Mouse (Mus musculus) intestine, embryonic 15.5 days (tissue): Measurements from ENCODE around the gene Sigmar1. TPM values are rescaled to one million over a fixed set of nuclear protein-coding genes. Genes with fewer than 3 reads are reported as not detected.
"Not testable (repeated sequence)": the region's sequence is repeated elsewhere in the genome, so short reads cannot be mapped to it uniquely, and the experiment has no call there.

Experiments
- ATAC-seq: fragments of 200-750 bp; cut with Nextera tagmentation; 2 replicates; pipeline ENCODE4 v1.8.0; 2017; ENCODE audit warnings: moderate TSS enrichment, moderate library complexity
- H3K27ac ChIP-seq: fragments of 300-500 bp; sonication (generic); 2 replicates; pipeline ENCODE4 v1.5.1; 2015; ENCODE audit warnings: mild to moderate bottlenecking, inconsistent platforms
- H3K27me3 ChIP-seq: fragments of 300-500 bp; sonication (generic); replicated peaks from 2 replicates; pipeline ENCODE4 v1.6.1; 2015; ENCODE audit warnings: inconsistent platforms
- H3K36me3 ChIP-seq: fragments of 300-500 bp; sonication (generic); 2 replicates; pipeline ENCODE4 v1.6.1; 2015; ENCODE audit warnings: inconsistent platforms
- H3K4me1 ChIP-seq: fragments of 300-500 bp; sonication (generic); replicated peaks from 2 replicates; pipeline ENCODE4 v1.6.1; 2015; ENCODE audit warnings: inconsistent platforms
- H3K4me2 ChIP-seq: fragments of 300-500 bp; sonication (generic); replicated peaks from 2 replicates; pipeline ENCODE4 v1.6.1; 2015; ENCODE audit warnings: mild to moderate bottlenecking, inconsistent platforms
- H3K4me3 ChIP-seq: fragments of 300-500 bp; sonication (generic); replicated peaks from 2 replicates; pipeline ENCODE4 v1.5.1; 2015; ENCODE audit warnings: inconsistent platforms
- H3K9ac ChIP-seq: fragments of 300-500 bp; sonication (generic); 2 replicates; pipeline ENCODE4 v1.6.1; 2015; ENCODE audit warnings: inconsistent platforms
- H3K9me3 ChIP-seq: fragments of 300-500 bp; sonication (generic); 2 replicates; pipeline ENCODE4 v1.6.1; 2016; ENCODE audit warnings: inconsistent platforms
- WGBS: fragments of 180-500 bp; shearing (Covaris S2); methylation state at CpG from one replicate; pipeline ENCODE4 v1.1.7; 2015; 5-methylcytosine and 5-hydroxymethylcytosine counted together
- polyA plus RNA-seq: library from polyadenylated mRNA; unstranded; fragments of >200 nt; fragmentation: Nextera tagmentation; extraction: Ambion mirVana; gene quantifications from 2 replicates; pipeline ENCODE4 v1.2.1, GENCODE M21; 2015

The Sigmar1 gene
- polyA plus RNA-seq, 1 experiment from 2014 or later: 94.7 TPM

GRCm38 (mm10) chr4:41762688-41763114 lies 6.7 kb upstream of the Sigmar1 start:
- H3K4me3 ChIP-seq: peak overlapping the region; percentile 47
- not testable (repeated sequence) for H3K27me3 ChIP-seq, H3K9me3 ChIP-seq, ATAC-seq, H3K36me3 ChIP-seq
- peak overlapping the region; percentile 37 for H3K9ac ChIP-seq
- WGBS: 32% methylated on average over 8 of the region's 8 CpGs
- H3K27ac ChIP-seq: peak overlapping the region; percentile 92
- H3K4me1 ChIP-seq: peaks cover 33% of the 10 kb centered on the region
- H3K4me2 ChIP-seq: peak overlapping the region; percentile 74

DNA sequence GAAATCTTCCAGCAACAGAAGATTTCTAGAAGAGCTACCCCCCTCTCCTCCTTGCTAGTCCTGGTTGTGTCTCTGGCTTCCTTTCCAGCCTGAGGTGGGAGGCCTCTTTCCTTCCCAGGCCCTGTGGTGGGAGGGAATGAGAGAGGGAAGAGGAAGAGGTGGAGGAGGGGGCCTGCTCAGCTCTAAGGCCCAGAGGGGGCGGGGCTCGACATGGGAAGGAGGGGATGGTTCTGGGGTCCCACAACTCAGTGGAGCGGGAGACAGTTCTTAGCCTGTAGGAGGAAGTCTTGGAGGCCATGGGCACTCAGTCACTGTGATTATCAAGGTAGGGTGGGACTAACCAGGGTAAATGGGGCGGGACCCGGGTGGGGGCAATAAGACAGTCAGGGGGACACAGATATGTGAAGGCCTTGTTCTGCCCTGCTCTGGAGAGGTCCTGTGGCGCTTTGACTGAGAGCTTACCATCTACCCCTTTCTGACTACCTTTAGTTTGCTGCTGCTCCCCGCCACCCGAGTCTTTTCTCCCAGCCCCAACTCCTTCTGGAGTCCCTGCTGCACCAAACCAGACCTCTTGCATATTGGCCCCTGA lies 6.2 kb upstream of the Sigmar1 start:
- H3K9ac ChIP-seq: peak overlapping the region; percentile 37
- peak overlapping the region; percentile 47 for H3K4me3 ChIP-seq
- H3K36me3 ChIP-seq: 0 out of 2 replicates have a peak, but pooled peaks cover under 1% of the 10 kb centered on the region
- peak overlapping the region; percentile 92 for H3K27ac ChIP-seq
- H3K4me2 ChIP-seq: peak overlapping the region; percentile 74
- peaks cover 33% of the 10 kb centered on the region for H3K4me1 ChIP-seq
- peak; percentile 14; the same call in 1 of the 2 replicates for ATAC-seq
- H3K9me3 ChIP-seq: no peaks in the 10 kb centered on the region
- 32% methylated on average over 8 of the region's 8 CpGs for WGBS
- H3K27me3 ChIP-seq: no peaks in the 10 kb centered on the region

- Histone ChIP-seq H3K9me3 (no peaks in the 10 kb centered on the region), H3K27ac (peak overlapping the region; percentile 92), H3K4me2 (peak overlapping the region; percentile 74), H3K36me3 (0 out of 2 replicates have a peak, but pooled peaks cover 5% of the 10 kb centered on the region), H3K4me1 (peaks cover 33% of the 10 kb centered on the region), H3K27me3 (no peaks in the 10 kb centered on the region), H3K9ac (peak overlapping the region; percentile 48; the same call in 1 of the 2 replicates), H3K4me3 (peak overlapping the region; percentile 47)
- no peak for ATAC-seq
Measured at GRCm38 (mm10) chr4:41761680-41762079, 5.7 kb upstream of the Sigmar1 start.

DNA sequence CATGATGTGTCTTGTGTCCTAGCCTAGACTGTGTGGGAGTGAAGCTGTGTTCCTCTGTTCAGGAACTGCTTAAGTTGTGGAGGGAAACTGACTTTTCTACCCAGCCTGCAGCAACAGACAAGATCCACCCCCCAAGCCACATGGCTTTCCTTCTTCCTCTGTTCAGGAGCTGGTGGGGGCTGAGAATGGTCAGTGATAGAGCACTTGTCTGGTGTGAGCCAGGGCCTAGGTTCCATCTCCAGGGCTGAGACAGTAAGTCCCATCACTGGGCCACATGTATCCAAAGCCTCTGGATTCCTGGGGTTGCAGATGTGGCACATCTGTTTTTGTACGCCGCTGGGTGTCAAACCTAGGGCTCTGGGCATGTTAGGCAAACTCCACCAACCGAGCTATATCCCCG lies 5.0 kb upstream of the Sigmar1 start:
- peaks cover 39% of the 10 kb centered on the region for H3K4me1 ChIP-seq
- H3K9ac ChIP-seq: peak overlapping the region; percentile 48
- WGBS: 69% methylated on average over 4 of the region's 4 CpGs
- H3K27me3 ChIP-seq: no peaks in the 10 kb centered on the region
- H3K9me3 ChIP-seq: no peaks in the 10 kb centered on the region
- H3K36me3 ChIP-seq: 0 out of 2 replicates have a peak, but pooled peaks cover 5% of the 10 kb centered on the region
- peak overlapping the region; percentile 47 for H3K4me3 ChIP-seq
- peak overlapping the region; percentile 92 for H3K27ac ChIP-seq
- peak overlapping the region; percentile 74 for H3K4me2 ChIP-seq
- ATAC-seq: peak; percentile 5; the same call in 1 of the 2 replicates

DNA sequence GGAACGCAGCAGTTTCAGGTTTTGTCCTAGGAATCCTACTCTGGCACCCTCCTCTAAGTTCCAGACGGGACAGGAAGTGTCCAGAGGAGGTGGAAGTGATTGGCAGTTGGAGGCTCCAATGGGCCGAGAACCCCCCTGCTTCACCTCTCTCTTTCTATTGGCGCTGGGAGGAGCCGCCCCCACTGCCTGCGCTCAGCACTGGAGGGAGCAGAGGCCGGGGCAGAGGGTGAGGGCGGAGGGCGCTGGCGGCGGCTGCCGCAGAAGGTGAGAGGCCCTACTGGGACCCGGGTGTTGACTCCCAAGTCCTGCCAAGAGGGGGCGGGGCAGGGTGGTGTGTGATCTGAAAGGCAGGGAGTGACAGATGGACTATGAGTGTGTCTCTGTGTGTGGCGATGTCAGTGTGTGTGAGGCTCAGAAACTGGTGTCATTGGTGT lies 4.3 kb upstream of the Sigmar1 start:
- 2% methylated on average over 15 of the region's 15 CpGs for WGBS
- Histone ChIP-seq H3K36me3 (0 out of 2 replicates have a peak, but pooled peaks cover 5% of the 10 kb centered on the region), H3K9me3 (no peaks in the 10 kb centered on the region), H3K27ac (peak overlapping the region; percentile 92), H3K4me1 (peaks cover 39% of the 10 kb centered on the region), H3K4me3 (peak overlapping the region; percentile 47), H3K27me3 (no peaks in the 10 kb centered on the region), H3K9ac (peak overlapping the region; percentile 48), H3K4me2 (peak overlapping the region; percentile 74)
- ATAC-seq: peak; percentile 93

DNA sequence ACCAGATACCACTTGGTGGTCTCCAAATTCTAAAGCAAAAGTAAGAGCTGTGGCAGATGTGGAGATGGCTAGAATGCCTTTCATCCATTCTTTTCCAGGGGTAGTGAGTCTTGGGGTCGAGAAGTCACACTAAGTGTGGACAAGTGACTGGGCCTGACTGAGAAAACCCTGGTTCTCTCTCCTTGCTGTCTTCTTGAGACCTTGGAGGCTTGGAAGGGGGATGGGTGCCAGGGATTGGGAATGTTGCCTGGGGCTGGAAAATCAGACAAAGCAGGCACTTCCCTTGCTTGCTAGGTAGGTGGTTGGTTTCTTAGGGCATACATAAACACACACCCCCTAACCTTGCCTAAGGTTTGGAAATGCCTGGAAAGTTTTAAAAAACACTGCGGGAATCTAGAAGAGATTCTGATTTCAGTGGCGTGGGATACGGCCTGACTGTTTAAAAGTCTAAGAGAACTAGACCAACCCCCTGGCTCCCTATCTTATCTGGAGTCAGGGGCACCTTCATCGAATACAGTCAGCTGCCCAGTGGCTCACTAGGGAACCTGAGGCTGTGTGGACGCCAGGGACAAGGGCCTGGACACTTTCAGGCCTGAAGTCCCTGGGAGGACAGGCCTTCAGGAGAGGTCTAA lies 3.8 kb upstream of the Sigmar1 start:
- 28% methylated on average over 6 of the region's 6 CpGs for WGBS
- Histone ChIP-seq H3K9ac (peak overlapping the region; percentile 48), H3K27me3 (no peaks in the 10 kb centered on the region), H3K36me3 (0 out of 2 replicates have a peak, but pooled peaks cover 5% of the 10 kb centered on the region), H3K4me2 (peak overlapping the region; percentile 74), H3K27ac (peak overlapping the region; percentile 92), H3K4me1 (peaks cover 40% of the 10 kb centered on the region), H3K9me3 (no peaks in the 10 kb centered on the region), H3K4me3 (peak overlapping the region; percentile 47)
- peak; percentile 33 for ATAC-seq

GRCm38 (mm10) chr4:41759206-41759605 lies 3.2 kb upstream of the Sigmar1 start:
- no peak for ATAC-seq
- H3K27me3 ChIP-seq: no peaks in the 10 kb centered on the region
- H3K4me2 ChIP-seq: no peak overlapping the region
- no peak overlapping the region for H3K4me3 ChIP-seq
- H3K36me3 ChIP-seq: 0 out of 2 replicates have a peak, but pooled peaks cover 5% of the 10 kb centered on the region
- H3K9me3 ChIP-seq: no peaks in the 10 kb centered on the region
- no peak overlapping the region for H3K9ac ChIP-seq
- H3K4me1 ChIP-seq: peaks cover 43% of the 10 kb centered on the region
- WGBS: 83% methylated on average over 9 of the region's 9 CpGs
- peak overlapping the region; percentile 92 for H3K27ac ChIP-seq

DNA sequence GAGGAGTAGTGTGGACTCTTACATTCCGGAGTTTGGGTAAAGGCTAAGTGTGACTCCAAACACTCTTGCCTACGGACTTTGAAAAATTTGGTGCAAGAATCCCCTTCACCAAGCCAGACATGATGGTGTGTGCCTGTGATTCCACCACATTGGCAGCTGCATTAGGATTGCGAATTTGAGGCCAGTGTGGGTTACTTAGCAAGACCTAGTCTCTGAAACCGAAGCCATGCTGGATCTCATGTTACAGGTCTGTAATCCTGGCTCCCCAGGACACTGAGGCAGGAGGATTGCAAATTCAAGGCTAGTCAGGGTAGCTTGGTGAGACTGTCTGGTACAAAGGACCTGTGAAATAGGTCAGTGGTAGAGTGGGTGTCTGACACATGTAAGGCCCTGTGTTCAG lies 2.7 kb upstream of the Sigmar1 start:
- Histone ChIP-seq H3K36me3 (0 out of 2 replicates have a peak, but pooled peaks cover 5% of the 10 kb centered on the region), H3K4me1 (peaks cover 43% of the 10 kb centered on the region), H3K4me2 (no peak overlapping the region), H3K9ac (no peak overlapping the region), H3K27me3 (no peaks in the 10 kb centered on the region), H3K4me3 (no peak overlapping the region), H3K9me3 (no peaks in the 10 kb centered on the region), H3K27ac (peak overlapping the region; percentile 92; the same call in 1 of the 2 replicates)
- WGBS: 94% methylated on average over 4 of the region's 4 CpGs
- ATAC-seq: no peak

- 74% methylated on average over 11 of the region's 11 CpGs for WGBS
Measured at GRCm38 (mm10) chr4:41758021-41758420, 2.1 kb upstream of the Sigmar1 start.

GRCm38 (mm10) chr4:41757321-41757720 lies 1.4 kb upstream of the Sigmar1 start:
- Histone ChIP-seq H3K9ac (no peak overlapping the region), H3K27me3 (no peaks in the 10 kb centered on the region), H3K4me1 (peaks cover 37% of the 10 kb centered on the region), H3K36me3 (0 out of 2 replicates have a peak, but pooled peaks cover 5% of the 10 kb centered on the region), H3K9me3 (no peaks in the 10 kb centered on the region), H3K4me3 (no peak overlapping the region), H3K4me2 (no peak overlapping the region), H3K27ac (no peak overlapping the region)
- no peak for ATAC-seq
- WGBS: 94% methylated on average over 13 of the region's 13 CpGs

More at GRCm38 (mm10) chr4:41758021-41758420, 2.1 kb upstream of the Sigmar1 start:
- Histone ChIP-seq H3K27me3 (no peaks in the 10 kb centered on the region), H3K27ac (0 out of 2 replicates have a peak overlapping the region, but pooled peaks have one; percentile 92), H3K4me3 (no peak overlapping the region), H3K9ac (no peak overlapping the region), H3K9me3 (no peaks in the 10 kb centered on the region), H3K4me2 (no peak overlapping the region), H3K4me1 (peaks cover 43% of the 10 kb centered on the region), H3K36me3 (0 out of 2 replicates have a peak, but pooled peaks cover 5% of the 10 kb centered on the region)
- no peak for ATAC-seq

DNA sequence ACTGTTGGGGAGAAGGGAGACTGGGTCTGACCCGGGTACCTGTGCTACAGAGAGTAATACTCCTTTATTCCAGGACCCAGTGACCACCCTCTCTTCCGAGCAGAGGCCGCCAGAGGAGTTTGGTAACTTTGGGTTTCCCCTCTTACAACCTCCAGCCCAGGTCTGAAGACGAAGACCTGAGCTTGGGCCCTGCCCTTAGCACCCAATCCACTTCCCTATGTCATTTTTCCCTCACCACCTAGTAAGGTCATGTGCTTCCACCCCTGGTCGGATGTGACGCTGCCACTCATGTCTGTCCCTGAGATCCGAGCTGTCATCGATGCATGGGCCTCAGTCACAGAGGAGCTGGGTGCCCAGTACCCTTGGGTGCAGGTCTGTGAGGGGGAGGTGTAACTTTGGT lies 483 bp upstream of the Sigmar1 start:
- Histone ChIP-seq H3K9ac (peak overlapping the region; percentile 75), H3K4me2 (peak overlapping the region; percentile 88), H3K36me3 (0 out of 2 replicates have a peak, but pooled peaks cover 5% of the 10 kb centered on the region), H3K9me3 (no peaks in the 10 kb centered on the region), H3K27ac (no peak overlapping the region), H3K27me3 (no peaks in the 10 kb centered on the region), H3K4me3 (peak overlapping the region; percentile 60), H3K4me1 (peaks cover 29% of the 10 kb centered on the region)
- no peak for ATAC-seq
- WGBS: 73% methylated on average over 8 of the region's 8 CpGs

DNA sequence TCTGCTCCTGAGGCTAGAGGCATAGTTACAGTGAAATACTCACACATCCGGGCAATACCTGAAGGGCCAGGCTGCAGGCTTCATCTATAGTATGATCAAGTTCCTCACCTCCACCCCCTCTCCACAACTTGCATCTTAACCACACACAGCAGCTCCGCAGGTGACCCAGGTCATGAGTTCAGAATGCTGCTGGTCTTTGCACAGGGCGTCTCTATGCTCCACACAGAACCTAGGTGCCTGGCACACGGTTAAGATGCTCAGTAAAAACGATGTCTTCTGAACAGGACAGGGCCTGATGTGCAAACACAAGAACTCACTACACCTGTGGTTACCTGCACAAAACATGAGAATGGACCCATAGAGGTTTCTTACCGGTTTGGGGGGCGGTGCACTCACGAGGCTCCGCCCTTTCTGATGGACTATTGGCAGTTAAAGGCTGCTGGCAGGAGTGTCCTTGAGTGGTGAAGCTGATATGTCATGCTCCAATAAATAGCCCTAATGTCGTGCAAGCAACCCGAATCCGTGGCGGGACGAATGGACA lies 1.1 kb downstream of the Sigmar1 start, which contains the start of gene Galt:
Gene Galt (plus strand): TSS at position 432 of the 541 bp plus-strand sequence.
- Histone ChIP-seq H3K27me3 (no peaks in the 10 kb centered on the region), H3K4me3 (peak within 1 kb of the TSS; percentile 60), H3K36me3 (0 out of 2 replicates have a peak, but pooled peaks cover 5% of the 10 kb centered on the region), H3K27ac (peak within 1 kb of the TSS; percentile 84), H3K9ac (peak within 1 kb of the TSS; percentile 75), H3K4me2 (peak within 1 kb of the TSS; percentile 88), H3K4me1 (peaks cover 19% of the 10 kb centered on the region), H3K9me3 (no peaks in the 10 kb centered on the region)
- peak; percentile 67 for ATAC-seq
- WGBS: 9% methylated on average over 14 of the region's 14 CpGs
